Mouse (Mus musculus): ENCODE measurements around the gene Ankrd37. TPM values are rescaled to one million over a fixed set of nuclear protein-coding genes. Genes with fewer than 3 reads are reported as not detected.

Gene Ankrd37
- total and polyA plus RNA-seq, 2 experiments from 2014 or later, result 10.2 to 42.2 TPM

DNA sequence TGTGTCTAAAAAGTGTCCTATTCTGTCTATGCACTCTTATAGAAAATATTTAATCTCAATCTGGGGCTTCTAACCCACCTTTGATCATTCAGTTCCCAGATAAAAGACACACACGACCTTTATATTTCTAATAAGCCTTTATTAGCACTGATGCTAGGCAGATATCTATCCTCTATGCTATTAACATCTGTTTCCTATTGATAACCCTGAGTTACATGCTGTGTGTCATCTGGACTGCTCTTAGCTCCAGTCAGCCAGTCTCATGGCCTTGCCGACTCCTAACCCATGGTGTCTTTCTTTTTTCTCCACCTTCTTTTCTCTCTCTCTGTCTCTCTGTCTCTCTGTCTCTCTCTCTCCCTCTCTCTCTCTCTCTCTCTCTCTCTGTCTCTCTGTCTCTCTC is 17.3 kb downstream of the Ankrd37 start:
- Histone ChIP-seq H3K4me3 (ENCODE audit: low read depth, low read length) (no peak overlapping the region), H3K27ac (ENCODE audit: low read depth) (no peak overlapping the region), H3K9me3 (replicated peaks; ENCODE audit: control insufficient read depth, low read length) (no peaks in the 10 kb centered on the region), H3K4me1 (ENCODE audit: control insufficient read depth, insufficient read depth) (no peaks in the 10 kb centered on the region), H3K9ac (replicated peaks; ENCODE audit: low read depth, low read length) (no peak overlapping the region), H3K27me3 (ENCODE audit: control insufficient read depth, insufficient read depth, low read length) (no peaks in the 10 kb centered on the region), H3K4me2 (ENCODE audit: low read depth, low read length) (no peak overlapping the region), H3K36me3 (replicated peaks; ENCODE audit: control insufficient read depth, insufficient read depth, low read length) (peaks cover 51% of the 10 kb centered on the region)
- WGBS, result 58% methylated on average over 2 of the region's 2 CpGs
- DNase-seq (ENCODE audit: low spot score) (no peak), ATAC-seq (ENCODE audit: insufficient read depth, low read depth) (no peak)
- TF ChIP-seq CTCF (IDR thresholded peaks at IDR 0.05; ENCODE audit: low read depth) (no peak), EP300 (IDR thresholded peaks at IDR 0.05; ENCODE audit: low read depth) (no peak)

DNA sequence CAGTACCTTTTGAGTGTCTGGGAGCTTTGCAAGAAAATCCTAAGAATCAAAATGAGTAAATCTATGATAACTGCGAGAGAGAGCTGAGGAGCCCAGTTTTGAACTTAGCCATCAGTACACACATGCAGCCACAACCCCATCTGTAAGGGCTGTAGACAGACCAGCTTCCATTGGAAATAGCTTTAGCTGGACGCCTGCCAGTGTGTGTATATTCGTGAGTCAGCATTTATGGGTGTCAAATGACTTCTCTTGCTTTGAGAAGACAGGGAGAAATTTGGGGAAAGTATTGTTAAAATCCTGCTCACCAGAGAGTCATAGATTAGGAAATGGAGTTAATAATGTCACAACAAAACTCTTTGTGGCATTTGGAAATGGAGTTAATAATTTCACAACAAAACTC is 18.8 kb downstream of the Ankrd37 start:
- ATAC-seq (ENCODE audit: insufficient read depth, low read depth) (no peak), DNase-seq (ENCODE audit: low spot score) (no peak)
- H3K27ac ChIP-seq (ENCODE audit: low read depth), result no peak overlapping the region
- no peak for TF ChIP-seq CTCF (IDR thresholded peaks at IDR 0.05; ENCODE audit: low read depth)
- TF ChIP-seq EP300 (IDR thresholded peaks at IDR 0.05; ENCODE audit: low read depth), result no peak
- no peak overlapping the region for H3K4me2 ChIP-seq (ENCODE audit: low read depth, low read length)
- H3K4me1 ChIP-seq (ENCODE audit: control insufficient read depth, insufficient read depth), result no peaks in the 10 kb centered on the region
- H3K9me3 ChIP-seq (replicated peaks; ENCODE audit: control insufficient read depth, low read length), result no peaks in the 10 kb centered on the region
- 72% methylated on average over 3 of the region's 3 CpGs for WGBS
- H3K27me3 ChIP-seq (ENCODE audit: control insufficient read depth, insufficient read depth, low read length), result no peaks in the 10 kb centered on the region
- H3K9ac ChIP-seq (replicated peaks; ENCODE audit: low read depth, low read length), result no peak overlapping the region
- no peak overlapping the region for H3K4me3 ChIP-seq (ENCODE audit: low read depth, low read length)
- H3K36me3 ChIP-seq (replicated peaks; ENCODE audit: control insufficient read depth, insufficient read depth, low read length), result peaks cover 59% of the 10 kb centered on the region

DNA sequence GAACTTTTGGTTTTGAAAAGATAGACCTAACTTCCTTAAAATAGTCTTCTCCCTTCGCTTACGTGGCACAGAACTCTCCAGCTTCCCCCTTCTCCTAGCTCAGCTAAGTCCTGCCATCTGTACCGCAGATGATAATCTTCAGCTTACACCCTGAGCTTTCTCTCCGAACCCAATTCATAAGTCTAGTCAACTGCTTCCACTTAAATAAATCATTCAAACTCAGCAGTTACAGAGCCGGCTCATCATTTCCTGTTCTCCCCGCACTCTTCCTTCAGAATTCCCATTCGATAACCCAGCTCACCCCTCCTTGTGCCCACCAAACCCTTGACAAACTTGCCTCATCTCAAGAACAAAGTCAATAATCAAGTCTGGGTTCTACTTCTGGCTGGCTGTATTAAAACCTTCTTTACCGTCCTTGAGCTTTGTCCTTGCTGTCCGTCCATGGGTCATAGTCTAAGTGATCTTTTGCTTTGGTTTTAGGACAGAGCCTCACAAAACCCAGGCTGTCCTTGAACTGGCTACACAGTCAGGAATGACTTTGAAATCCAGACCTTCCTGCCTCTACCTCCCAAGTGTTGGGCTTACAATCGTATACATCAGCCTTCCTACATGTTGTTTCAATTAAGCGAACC is 29.6 kb downstream of the Ankrd37 start:
- DNase-seq (ENCODE audit: low spot score), result peak; percentile 11
- H3K4me3 ChIP-seq (ENCODE audit: low read depth, low read length), result peak overlapping the region; percentile 75
- no peak for TF ChIP-seq CTCF (IDR thresholded peaks at IDR 0.05; ENCODE audit: low read depth)
- no peak for TF ChIP-seq EP300 (IDR thresholded peaks at IDR 0.05; ENCODE audit: low read depth)

DNA sequence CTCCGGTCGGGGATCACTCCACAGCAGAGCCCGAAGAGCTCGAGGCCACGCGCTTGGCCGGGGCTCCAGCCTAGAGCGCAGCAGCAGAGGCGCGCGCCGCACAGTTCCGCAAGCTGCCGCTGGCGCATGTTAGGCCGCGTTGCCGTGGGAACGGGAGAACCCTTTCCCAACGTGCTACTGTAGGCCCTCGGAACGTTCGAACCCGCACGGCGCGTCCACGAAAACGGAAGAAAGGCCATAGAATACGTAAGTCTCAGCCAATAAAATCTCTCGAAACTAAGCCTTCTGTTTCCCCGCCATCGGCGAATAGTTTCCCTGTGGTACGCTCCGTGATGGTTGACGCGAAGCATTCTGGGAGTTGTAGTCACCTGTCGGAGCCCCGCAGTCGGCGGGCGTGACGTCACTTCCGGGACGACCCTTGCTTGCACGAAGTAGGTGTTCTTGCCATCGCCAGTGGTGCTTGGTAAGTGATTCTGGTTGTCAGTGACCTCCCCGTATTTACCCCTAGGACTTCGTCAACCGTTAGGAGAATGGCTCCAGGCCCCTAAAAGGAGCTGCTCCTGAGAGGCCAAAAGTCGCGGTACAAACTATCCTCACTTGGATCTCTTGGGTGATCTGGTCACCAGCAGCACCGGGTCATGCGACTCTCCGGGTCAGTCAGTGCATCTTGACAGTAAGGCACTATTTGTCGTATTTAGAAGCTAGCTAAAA is 30.2 kb downstream of the Ankrd37 start, which contains the start of the genes 1700029J07Rik and Ufsp2:
Gene 1700029J07Rik, minus strand, starts transcription at position 127 of the 711 bp plus-strand sequence.
Gene Ufsp2, plus strand, starts transcription at position 403 of the 711 bp plus-strand sequence.
- DNase-seq (ENCODE audit: low spot score), result peak; percentile 97
- H3K36me3 ChIP-seq (replicated peaks; ENCODE audit: control insufficient read depth, insufficient read depth, low read length), result peaks cover 7% of the 10 kb centered on the region
- H3K4me2 ChIP-seq (ENCODE audit: low read depth, low read length), result peak within 1 kb of the TSS; percentile 76
- H3K4me1 ChIP-seq (ENCODE audit: control insufficient read depth, insufficient read depth), result peaks cover 13% of the 10 kb centered on the region; the same call in 1 of the 2 replicates
- H3K4me3 ChIP-seq (ENCODE audit: low read depth, low read length), result peak within 1 kb of the TSS; percentile 75
- no peaks in the 10 kb centered on the region for H3K27me3 ChIP-seq (ENCODE audit: control insufficient read depth, insufficient read depth, low read length)
- peak; percentile 96 for ATAC-seq (ENCODE audit: insufficient read depth, low read depth)
- TF ChIP-seq EP300 (IDR thresholded peaks at IDR 0.05; ENCODE audit: low read depth), result no peak
- no peak for TF ChIP-seq CTCF (IDR thresholded peaks at IDR 0.05; ENCODE audit: low read depth)
- H3K27ac ChIP-seq (ENCODE audit: low read depth), result peak within 1 kb of the TSS; percentile 72
- WGBS, result under 1% methylated on average over 57 of the region's 57 CpGs
- peak within 1 kb of the TSS; percentile 68 for H3K9ac ChIP-seq (replicated peaks; ENCODE audit: low read depth, low read length)
- H3K9me3 ChIP-seq (replicated peaks; ENCODE audit: control insufficient read depth, low read length), result peaks cover 5% of the 10 kb centered on the region; the same call in 1 of the 2 replicates

More for the DNA sequence above, 29.6 kb downstream of the Ankrd37 start:
- WGBS, result 55% methylated on average over 11 of the region's 11 CpGs
- Histone ChIP-seq H3K27me3 (ENCODE audit: control insufficient read depth, insufficient read depth, low read length) (no peaks in the 10 kb centered on the region), H3K4me2 (ENCODE audit: low read depth, low read length) (peak overlapping the region; percentile 76), H3K27ac (ENCODE audit: low read depth) (peak overlapping the region; percentile 50; the same call in 1 of the 2 replicates), H3K9ac (replicated peaks; ENCODE audit: low read depth, low read length) (peak overlapping the region; percentile 68), H3K9me3 (replicated peaks; ENCODE audit: control insufficient read depth, low read length) (peaks cover 3% of the 10 kb centered on the region; the same call in 1 of the 2 replicates), H3K4me1 (ENCODE audit: control insufficient read depth, insufficient read depth) (peaks cover 13% of the 10 kb centered on the region; the same call in 1 of the 2 replicates), H3K36me3 (replicated peaks; ENCODE audit: control insufficient read depth, insufficient read depth, low read length) (peaks cover 11% of the 10 kb centered on the region)
- ATAC-seq (ENCODE audit: insufficient read depth, low read depth), result no peak

DNA sequence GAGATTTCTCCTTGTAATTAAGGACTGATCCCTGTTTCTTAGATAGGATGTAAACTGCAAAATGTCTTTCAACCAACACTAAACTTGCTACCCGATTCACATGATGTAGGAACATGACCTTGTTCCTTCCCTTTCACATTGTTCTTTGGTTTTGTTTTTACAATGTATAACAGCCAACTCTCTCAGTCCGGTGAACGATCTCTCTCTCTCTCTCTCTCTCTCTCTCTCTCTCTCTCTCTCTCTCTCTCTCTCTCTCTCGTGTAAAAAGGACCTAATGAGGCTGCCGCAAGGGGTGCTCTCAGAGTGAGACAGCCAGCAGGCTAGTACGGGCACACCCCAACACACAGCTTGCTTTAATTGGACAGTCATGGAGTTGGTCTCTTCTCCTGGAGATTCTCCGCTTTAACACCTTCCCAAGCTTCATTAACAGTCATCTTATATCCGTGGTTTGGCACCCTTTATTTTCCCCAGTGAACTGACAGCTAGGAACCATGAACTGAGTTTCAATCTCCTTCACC is 31.5 kb downstream of the Ankrd37 start:
- H3K9ac ChIP-seq (replicated peaks; ENCODE audit: low read depth, low read length), result no peak overlapping the region

More for the DNA sequence above, 31.5 kb downstream of the Ankrd37 start:
- H3K27ac ChIP-seq (ENCODE audit: low read depth), result no peak overlapping the region
- ATAC-seq (ENCODE audit: insufficient read depth, low read depth) (no peak), DNase-seq (ENCODE audit: low spot score) (no peak)
- peaks cover 13% of the 10 kb centered on the region; the same call in 1 of the 2 replicates for H3K4me1 ChIP-seq (ENCODE audit: control insufficient read depth, insufficient read depth)
- H3K4me3 ChIP-seq (ENCODE audit: low read depth, low read length), result no peak overlapping the region
- peaks cover 5% of the 10 kb centered on the region; the same call in 1 of the 2 replicates for H3K9me3 ChIP-seq (replicated peaks; ENCODE audit: control insufficient read depth, low read length)
- H3K27me3 ChIP-seq (ENCODE audit: control insufficient read depth, insufficient read depth, low read length), result no peaks in the 10 kb centered on the region
- WGBS, result 63% methylated on average over 8 of the region's 8 CpGs
- H3K36me3 ChIP-seq (replicated peaks; ENCODE audit: control insufficient read depth, insufficient read depth, low read length), result no peaks in the 10 kb centered on the region
- peak overlapping the region; percentile 76; the same call in 1 of the 2 replicates for H3K4me2 ChIP-seq (ENCODE audit: low read depth, low read length)
- TF ChIP-seq CTCF (IDR thresholded peaks at IDR 0.05; ENCODE audit: low read depth) (peak; percentile 3; the same call in 1 of the 2 replicates), EP300 (IDR thresholded peaks at IDR 0.05; ENCODE audit: low read depth) (no peak)

All from heart, postnatal 0 days (tissue).